Mouse (Mus musculus) liver, embryonic 14.5 days (tissue): ENCODE measurements around the gene Tbce. TPM values are rescaled to one million over a fixed set of nuclear protein-coding genes. Genes with fewer than 3 reads are reported as not detected.

Source experiments
- ATAC-seq: fragments of 200-750 bp; cut with Nextera tagmentation; 2 replicates; pipeline ENCODE4 v1.8.0; 2017; ENCODE audit warnings: moderate number of reproducible peaks, mild to moderate bottlenecking, moderate library complexity; ENCODE audit not compliant: insufficient read depth
- DNase-seq, 3 experiments: peaks; one replicate each; pipeline ENCODE4 v3.0.0-alpha.2; 2012 to 2013; ENCODE audit warnings: low read depth in 3 of 3, low spot score in 3 of 3
- H3K27ac ChIP-seq: fragments of 300-500 bp; sonication (generic); 2 replicates; pipeline ENCODE4 v1.5.1; 2014; ENCODE audit warnings: moderate library complexity, mild to moderate bottlenecking, control low read depth, inconsistent platforms
- H3K27me3 ChIP-seq: fragments of 300-500 bp; sonication (generic); 2 replicates; pipeline ENCODE4 v1.6.1; 2014; ENCODE audit warnings: mild to moderate bottlenecking, low read length, moderate library complexity; ENCODE audit not compliant: control insufficient read depth, insufficient read depth
- H3K36me3 ChIP-seq: fragments of 300-500 bp; sonication (generic); replicated peaks from 2 replicates; pipeline ENCODE4 v1.6.1; 2014; ENCODE audit warnings: low read depth; ENCODE audit not compliant: control insufficient read depth, insufficient read depth
- H3K4me1 ChIP-seq, 2 experiments: fragments of 200-500 bp in 1 of 2; fragments of 300-500 bp in 1 of 2; sonication (generic) in 1 of 2; replicated peaks; 2 replicates each; pipeline ENCODE4 v1.6.1; 2012 to 2014; ENCODE audit warnings: antibody characterized with exemption in 1 of 2, inconsistent platforms in 1 of 2, low read length in 1 of 2; ENCODE audit not compliant: control insufficient read depth in 2 of 2, insufficient read depth in 2 of 2
- H3K4me2 ChIP-seq: fragments of 300-500 bp; sonication (generic); 2 replicates; pipeline ENCODE4 v1.6.1; 2014; ENCODE audit warnings: low read depth, mild to moderate bottlenecking, control low read depth, moderate library complexity
- H3K4me3 ChIP-seq, 2 experiments: fragments of 200-500 bp in 1 of 2; fragments of 300-500 bp in 1 of 2; sonication (generic) in 1 of 2; 2 replicates each; pipeline ENCODE4 v1.5.1; 2012 to 2014; ENCODE audit warnings: low read depth in 2 of 2, low read length in 2 of 2, mild to moderate bottlenecking in 2 of 2, control low read depth in 1 of 2, inconsistent platforms in 1 of 2, moderate library complexity in 1 of 2; ENCODE audit not compliant: insufficient read depth in 1 of 2
- H3K9ac ChIP-seq: fragments of 300-500 bp; sonication (generic); replicated peaks from 2 replicates; pipeline ENCODE4 v1.6.1; 2014; ENCODE audit warnings: mild to moderate bottlenecking, control low read depth, moderate library complexity
- H3K9me3 ChIP-seq: fragments of 300-500 bp; sonication (generic); 2 replicates; pipeline ENCODE4 v1.6.1; 2016; ENCODE audit warnings: low read length, mixed read lengths; ENCODE audit not compliant: control insufficient read depth
- CTCF ChIP-seq: IDR thresholded peaks from 2 replicates; pipeline ENCODE4 v1.5.1; 2016; ENCODE audit warnings: antibody characterized with exemption, low read depth, control low read depth
- EP300 ChIP-seq: IDR thresholded peaks from 2 replicates; pipeline ENCODE4 v1.6.1; 2016; ENCODE audit warnings: antibody characterized with exemption, low read depth
- WGBS: fragments of 180-500 bp; shearing (Covaris S2); extraction: QIAGEN DNeasy Blood & Tissue Kit; methylation state at CpG from one replicate; pipeline ENCODE4 v1.1.7; 2014; ENCODE audit not compliant: insufficient replicate concordance; 5-methylcytosine and 5-hydroxymethylcytosine counted together
- polyA plus RNA-seq, 2 experiments: library from polyadenylated mRNA; depleted of rRNA in 1 of 2; stranded (reverse) in 1 of 2; unstranded in 1 of 2; fragments of >200 nt; fragmentation: Nextera tagmentation in 1 of 2; extraction: Ambion mirVana in 1 of 2; gene quantifications; 2 replicates each; pipeline versions ENCODE4 v1.2.1 to v1.2.3; 2012 to 2014

Gene Tbce
- polyA plus RNA-seq, 2 experiments: 27.5 to 34.6 TPM

- no peak overlapping the region for H3K4me3 ChIP-seq
- no peaks in the 10 kb centered on the region for H3K27me3 ChIP-seq
- H3K27ac ChIP-seq: no peak overlapping the region
- H3K4me1 ChIP-seq: peaks cover 0 to 6% of the 10 kb centered on the region in 2 experiments; a peak in 3 of 4 replicates
- no peak for DNase-seq
- TF ChIP-seq EP300: no peak
- no peak for TF ChIP-seq CTCF
- H3K4me2 ChIP-seq: no peak overlapping the region
- no peaks in the 10 kb centered on the region for H3K36me3 ChIP-seq
- no peak overlapping the region for H3K9ac ChIP-seq
- no peaks in the 10 kb centered on the region for H3K9me3 ChIP-seq
- no peak for ATAC-seq
Observed at GRCm38 (mm10) chr13:14068035-14068434, 28.6 kb upstream of the Tbce start.

- 87% methylated on average over 1 of the region's 1 CpGs for WGBS
- Histone ChIP-seq H3K9ac (no peak overlapping the region), H3K4me2 (peak overlapping the region; percentile 4; the same call in 1 of the 2 replicates)
Observed at GRCm38 (mm10) chr13:14065701-14066100, 26.3 kb upstream of the Tbce start.

GRCm38 (mm10) chr13:14065028-14065380 is 25.6 kb upstream of the Tbce start:
- ATAC-seq (no peak), DNase-seq (peak in 1 of 3 experiments; percentile 6)
- Histone ChIP-seq H3K9ac (peak overlapping the region; percentile 99), H3K36me3 (no peaks in the 10 kb centered on the region), H3K4me3 (peak overlapping the region; percentile 89 to 92), H3K27me3 (no peaks in the 10 kb centered on the region), H3K4me2 (peak overlapping the region; percentile 85), H3K4me1 (peaks cover 4 to 9% of the 10 kb centered on the region in 2 experiments), H3K27ac (peak overlapping the region; percentile 78), H3K9me3 (no peaks in the 10 kb centered on the region)
- WGBS: 22% methylated on average over 9 of the region's 9 CpGs
- TF ChIP-seq EP300 (no peak), CTCF (no peak)

More at GRCm38 (mm10) chr13:14065701-14066100, 26.3 kb upstream of the Tbce start:
- DNase-seq (no peak), ATAC-seq (no peak)
- H3K36me3 ChIP-seq: no peaks in the 10 kb centered on the region
- H3K27ac ChIP-seq: no peak overlapping the region
- H3K9me3 ChIP-seq: no peaks in the 10 kb centered on the region
- no peaks in the 10 kb centered on the region for H3K27me3 ChIP-seq
- no peak overlapping the region for H3K4me3 ChIP-seq
- TF ChIP-seq CTCF: no peak
- no peak for TF ChIP-seq EP300
- peaks cover 4 to 10% of the 10 kb centered on the region in 2 experiments for H3K4me1 ChIP-seq

GRCm38 (mm10) chr13:14064341-14065027 is 25.0 kb upstream of the Tbce start:
- peak overlapping the region; percentile 85 for H3K4me2 ChIP-seq
- ATAC-seq (peak; percentile 0; the same call in 1 of the 2 replicates), DNase-seq (peak in 1 of 3 experiments; percentile 20)
- H3K4me1 ChIP-seq: peaks cover 4 to 9% of the 10 kb centered on the region in 2 experiments
- H3K27me3 ChIP-seq: no peaks in the 10 kb centered on the region
- no peaks in the 10 kb centered on the region for H3K9me3 ChIP-seq
- no peak for TF ChIP-seq CTCF
- no peak for TF ChIP-seq EP300
- peak overlapping the region; percentile 89 to 92 for H3K4me3 ChIP-seq
- H3K27ac ChIP-seq: peak overlapping the region; percentile 78
- WGBS: under 1% methylated on average over 51 of the region's 65 CpGs
- peak overlapping the region; percentile 99 for H3K9ac ChIP-seq
- H3K36me3 ChIP-seq: no peaks in the 10 kb centered on the region

GRCm38 (mm10) chr13:14063942-14064271 is 24.5 kb upstream of the Tbce start:
- Histone ChIP-seq H3K4me3 (peak overlapping the region; percentile 89 to 92), H3K9ac (peak overlapping the region; percentile 99), H3K4me1 (peaks cover 4 to 9% of the 10 kb centered on the region in 2 experiments), H3K9me3 (no peaks in the 10 kb centered on the region), H3K27ac (peak overlapping the region; percentile 78), H3K27me3 (no peaks in the 10 kb centered on the region), H3K36me3 (no peaks in the 10 kb centered on the region), H3K4me2 (peak overlapping the region; percentile 85)
- DNase-seq: peak in 1 of 3 experiments; percentile 7
- TF ChIP-seq EP300: no peak
- TF ChIP-seq CTCF: no peak
- 0% methylated on average over 21 of the region's 31 CpGs for WGBS
- peak; percentile 42 for ATAC-seq
